Mouse (Mus musculus) lung, postnatal 0 days (tissue): ENCODE results near the gene Siva1.

Source experiments
- CTCF ChIP-seq: IDR thresholded peaks from 2 replicates; pipeline ENCODE4 v1.5.1; 2016; ENCODE audit warnings: antibody characterized with exemption, mild to moderate bottlenecking
- EP300 ChIP-seq: IDR thresholded peaks from 2 replicates; pipeline ENCODE4 v1.6.1; 2016; ENCODE audit warnings: antibody characterized with exemption, mild to moderate bottlenecking, control low read depth

DNA sequence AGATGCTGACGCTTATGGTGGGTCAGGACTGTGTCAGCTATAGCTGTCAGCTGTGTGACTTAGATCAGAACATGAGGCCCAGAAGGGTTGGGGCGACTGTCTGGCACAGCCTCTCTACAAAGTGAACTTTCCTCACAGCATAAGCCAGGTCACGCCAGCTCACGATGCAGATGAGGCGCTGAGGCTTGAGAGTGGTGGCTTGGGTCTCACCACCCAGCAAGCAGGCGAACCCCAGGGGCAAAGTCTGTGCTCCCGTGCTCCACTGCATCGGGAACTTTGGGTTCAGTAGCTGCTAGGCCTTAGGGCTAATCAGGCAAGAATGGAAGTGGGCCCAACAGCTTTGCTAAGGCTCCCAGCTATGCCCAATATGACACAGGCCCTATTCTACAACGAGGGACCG is 35.4 kb upstream of the Siva1 start:
- no peak for TF ChIP-seq CTCF
- TF ChIP-seq EP300: no peak
